Mouse (Mus musculus): ENCODE results near the gene B430305J03Rik.

Gene B430305J03Rik

DNA sequence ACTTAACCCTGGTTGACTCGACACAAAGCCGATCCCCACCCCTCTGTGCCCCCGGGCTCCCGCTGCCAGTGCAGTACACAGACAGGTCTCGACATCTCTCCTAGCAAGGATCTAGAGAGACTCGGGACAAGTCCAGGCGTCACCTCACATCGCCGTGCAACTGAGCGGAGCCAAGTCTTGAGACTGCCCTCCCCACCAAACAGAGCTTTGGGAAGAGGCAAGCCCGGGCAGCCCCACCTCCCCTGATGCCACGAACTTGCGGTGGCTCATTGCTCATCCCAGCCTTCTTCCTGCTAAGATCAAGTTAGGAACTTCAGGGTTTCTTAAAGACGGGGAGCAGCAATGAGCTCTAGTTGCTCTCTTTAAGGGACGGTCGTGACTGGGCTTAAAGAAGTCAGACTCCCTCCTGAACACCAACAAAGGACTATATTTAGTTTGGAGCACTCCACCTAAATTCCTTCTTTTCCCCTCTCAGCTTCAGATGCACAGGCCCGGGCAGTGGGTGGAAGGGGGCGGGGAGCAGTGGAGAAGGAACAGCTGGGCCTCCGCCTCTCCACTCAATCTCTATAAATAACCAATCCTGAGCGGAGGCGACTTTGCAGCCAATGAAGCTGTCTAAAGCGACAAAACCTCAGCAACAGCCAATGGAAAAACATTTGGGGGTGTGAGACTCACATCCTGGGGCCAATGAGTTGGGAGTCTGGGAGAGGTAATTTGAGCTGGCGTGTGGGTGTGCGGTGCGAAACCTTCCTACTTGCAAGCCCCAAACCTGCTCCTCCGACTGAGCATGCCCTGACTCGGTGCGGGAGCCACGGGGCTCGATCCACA, 2.4 kb downstream of the B430305J03Rik start:
- TF ChIP-seq GATA4 (IDR thresholded peaks at IDR 0.05; ENCODE audit: insufficient replicate concordance, low read length): no peak

DNA sequence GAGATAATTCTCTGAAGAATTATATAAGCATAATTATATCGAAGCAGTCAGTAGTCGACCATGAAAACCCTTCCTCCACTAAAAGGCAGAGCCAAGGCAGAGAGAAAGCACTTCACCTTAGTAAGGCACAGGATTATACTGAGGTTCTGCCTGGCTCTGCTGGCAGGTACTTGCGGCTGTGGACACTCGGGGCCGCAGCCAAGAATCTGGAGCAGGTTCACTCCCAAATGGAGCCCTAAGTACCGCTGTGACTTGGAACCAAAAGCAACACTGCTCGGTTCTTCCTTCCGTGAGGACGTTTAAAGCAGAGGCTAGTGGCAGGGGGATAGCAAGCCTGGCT, 3.0 kb downstream of the B430305J03Rik start:
- TF ChIP-seq GATA4 (IDR thresholded peaks at IDR 0.05; ENCODE audit: insufficient replicate concordance, low read length): no peak

DNA sequence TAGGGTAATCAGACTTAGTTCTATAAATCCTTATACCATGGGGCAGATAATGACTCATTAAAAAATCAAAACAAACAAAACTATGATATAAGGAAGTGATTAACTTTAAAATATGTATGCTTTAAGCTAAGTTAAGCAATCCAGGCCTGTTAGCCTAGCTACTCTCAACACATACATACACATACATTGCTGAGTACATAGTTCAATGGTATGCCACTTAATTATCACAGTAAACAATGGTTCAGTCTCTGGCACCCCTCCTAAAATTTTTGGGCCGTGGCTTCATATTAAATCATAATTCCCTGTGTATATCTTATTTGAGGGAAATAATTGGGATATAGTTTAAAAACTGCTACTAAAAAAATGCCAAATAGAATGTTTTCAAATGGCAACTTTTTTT, 4.4 kb downstream of the B430305J03Rik start, which contains the start of gene Rap2b:
Rap2b (plus strand) TSS at position 301 of the 400 bp plus-strand sequence.
- TF ChIP-seq GATA4 (IDR thresholded peaks at IDR 0.05; ENCODE audit: insufficient replicate concordance, low read length): no peak

DNA sequence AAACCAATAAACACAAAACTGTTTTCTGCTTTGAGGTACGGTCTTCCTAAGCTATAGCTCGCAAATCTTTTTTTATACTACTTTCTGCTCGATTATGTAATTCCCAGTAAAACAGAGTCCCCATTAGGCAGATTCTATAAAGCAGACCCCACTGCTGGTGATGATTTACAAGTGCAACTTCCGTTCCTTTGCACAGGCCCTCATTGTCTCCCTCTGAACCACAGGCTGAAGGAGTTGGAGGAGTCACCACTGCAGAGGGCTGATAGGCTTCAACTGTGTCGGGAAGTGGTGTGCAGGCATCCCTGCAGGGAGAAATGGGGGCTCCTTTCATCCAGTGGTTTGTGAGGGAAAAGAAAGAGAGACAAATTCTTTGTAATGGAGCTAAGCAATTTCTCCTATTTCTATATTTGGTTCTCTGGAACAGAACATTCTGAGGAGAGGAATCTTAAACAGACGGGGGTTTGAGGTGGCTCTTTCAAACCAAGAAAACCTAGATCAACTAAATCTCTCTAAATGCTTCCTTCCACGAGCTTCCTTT, 6.9 kb downstream of the B430305J03Rik start:
- TF ChIP-seq GATA4 (IDR thresholded peaks at IDR 0.05; ENCODE audit: insufficient replicate concordance, low read length): no peak

DNA sequence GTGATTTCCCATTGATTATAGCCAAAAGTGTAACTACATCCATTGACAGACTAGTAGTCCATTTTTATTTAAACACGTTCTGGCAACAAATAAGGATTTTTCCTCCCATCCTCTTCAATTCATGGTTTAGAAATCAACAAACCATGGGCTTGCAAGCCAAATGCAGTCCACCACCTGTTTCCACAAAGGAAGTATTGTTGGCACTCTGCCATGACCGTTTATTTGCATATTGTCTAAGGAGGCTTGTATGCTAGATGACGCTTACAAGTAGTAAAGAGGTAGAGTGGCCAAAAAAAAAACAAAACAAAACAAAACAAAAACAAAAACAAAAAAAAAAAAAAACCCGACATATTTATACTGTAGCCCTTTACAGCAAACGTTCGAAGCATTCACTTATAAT, 7.6 kb downstream of the B430305J03Rik start:
- TF ChIP-seq GATA4 (IDR thresholded peaks at IDR 0.05; ENCODE audit: insufficient replicate concordance, low read length): no peak

DNA sequence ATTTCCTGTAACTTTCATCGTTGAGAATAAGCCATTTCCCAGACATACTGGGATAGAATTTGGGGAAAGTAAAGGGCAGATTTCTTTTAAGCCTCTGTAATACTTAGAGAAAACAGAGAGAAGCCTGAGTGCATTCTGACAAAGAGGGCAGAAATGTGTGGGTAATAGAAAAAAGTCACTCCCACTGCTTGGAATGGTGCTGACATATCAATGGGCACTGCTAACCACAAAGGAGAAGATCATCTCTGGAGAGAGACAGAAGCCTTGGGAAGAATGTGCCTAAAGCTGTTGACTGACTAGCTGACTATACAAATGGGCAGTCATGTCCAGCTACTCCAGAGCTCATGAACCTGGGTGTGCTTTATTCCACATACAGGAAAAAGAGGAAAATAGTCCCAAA, 10.3 kb downstream of the B430305J03Rik start:
- no peak for TF ChIP-seq GATA4 (IDR thresholded peaks at IDR 0.05; ENCODE audit: insufficient replicate concordance, low read length)

DNA sequence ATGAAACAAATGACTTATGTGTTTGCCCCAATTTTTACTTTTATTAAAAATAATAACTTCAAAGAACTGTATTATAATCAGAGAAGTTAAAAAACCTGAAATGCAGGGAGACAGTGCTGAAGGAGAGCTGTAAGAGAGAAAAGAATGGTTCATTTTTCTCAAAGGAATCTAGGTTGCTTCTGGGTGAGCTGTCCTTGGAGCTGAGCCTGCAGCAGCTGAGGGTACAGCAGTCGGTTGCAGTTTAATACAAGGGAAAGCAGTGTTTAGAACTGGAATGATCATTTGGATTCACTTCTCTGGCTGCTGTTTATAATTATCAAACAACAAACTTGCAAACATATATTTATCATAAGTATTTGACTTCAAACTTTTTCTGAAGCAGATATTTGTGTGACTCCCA, 16.3 kb downstream of the B430305J03Rik start:
- TF ChIP-seq GATA4 (IDR thresholded peaks at IDR 0.05; ENCODE audit: insufficient replicate concordance, low read length): no peak

DNA sequence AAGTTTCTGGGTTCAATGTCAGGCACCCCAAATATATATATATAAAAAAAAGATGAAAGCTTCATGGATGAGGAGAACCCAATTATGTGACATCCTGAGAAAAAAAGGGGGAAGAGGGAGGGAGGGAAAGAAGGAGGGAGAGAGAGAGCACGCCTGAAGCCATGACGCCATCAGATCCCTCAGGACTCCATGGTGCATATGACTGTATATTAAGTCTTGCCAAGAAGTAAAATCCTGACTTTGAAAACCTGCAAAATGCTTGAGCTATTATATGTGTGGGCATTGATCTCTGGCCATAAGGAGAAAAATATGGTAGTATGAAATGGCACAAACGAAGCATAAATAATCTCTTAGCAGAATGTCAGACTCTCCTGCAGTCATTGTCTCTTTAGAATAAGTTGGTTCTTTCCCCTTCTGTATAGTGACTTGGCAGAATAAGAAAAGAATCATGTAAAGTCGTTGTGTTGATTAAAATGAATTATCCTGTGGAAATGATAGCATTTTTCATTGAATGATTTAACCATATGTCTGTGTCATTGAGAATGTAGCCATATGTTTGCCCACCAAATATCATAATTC, 17.6 kb downstream of the B430305J03Rik start:
- no peak for TF ChIP-seq GATA4 (IDR thresholded peaks at IDR 0.05; ENCODE audit: insufficient replicate concordance, low read length)

DNA sequence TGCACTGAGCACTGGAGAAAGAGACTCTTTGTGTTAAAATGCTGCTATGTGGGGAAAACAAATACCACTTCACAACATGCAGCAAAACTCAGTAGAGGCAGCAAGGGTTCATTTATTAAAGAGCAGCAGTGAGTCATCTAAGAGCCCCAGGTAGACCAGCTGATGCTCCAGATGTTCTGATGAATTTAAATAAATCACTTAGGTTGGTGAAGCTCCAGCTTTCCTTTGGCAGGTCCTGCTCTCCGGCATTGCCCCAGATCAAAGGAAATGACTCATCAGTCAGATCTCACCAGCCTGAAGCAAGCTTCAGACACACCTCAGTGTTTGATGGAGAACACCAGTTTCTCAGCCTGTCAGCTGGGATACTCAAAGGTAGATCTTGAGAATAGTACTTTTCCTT, 20.1 kb downstream of the B430305J03Rik start:
- TF ChIP-seq GATA4 (IDR thresholded peaks at IDR 0.05; ENCODE audit: insufficient replicate concordance, low read length): no peak

DNA sequence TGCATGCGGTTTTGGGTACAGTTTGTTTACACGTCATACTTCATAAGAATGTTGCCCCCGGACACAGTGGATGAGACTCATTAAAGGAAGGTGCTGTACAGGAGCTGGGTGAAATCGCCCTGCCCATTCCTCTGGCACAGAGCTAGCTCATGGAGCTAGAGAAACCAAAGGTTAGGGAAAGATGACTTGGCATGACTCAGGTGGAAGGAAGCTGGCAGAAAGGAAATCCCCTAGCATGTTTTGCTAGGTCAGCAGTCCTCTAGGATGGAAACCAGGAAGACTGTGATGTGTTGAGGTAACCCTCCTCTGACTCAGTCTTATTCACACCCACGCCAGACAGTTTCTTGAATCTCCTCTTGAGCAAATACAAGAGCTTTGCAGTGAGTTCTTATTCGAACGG, 21.7 kb downstream of the B430305J03Rik start:
- no peak for TF ChIP-seq GATA4 (IDR thresholded peaks at IDR 0.05; ENCODE audit: insufficient replicate concordance, low read length)

DNA sequence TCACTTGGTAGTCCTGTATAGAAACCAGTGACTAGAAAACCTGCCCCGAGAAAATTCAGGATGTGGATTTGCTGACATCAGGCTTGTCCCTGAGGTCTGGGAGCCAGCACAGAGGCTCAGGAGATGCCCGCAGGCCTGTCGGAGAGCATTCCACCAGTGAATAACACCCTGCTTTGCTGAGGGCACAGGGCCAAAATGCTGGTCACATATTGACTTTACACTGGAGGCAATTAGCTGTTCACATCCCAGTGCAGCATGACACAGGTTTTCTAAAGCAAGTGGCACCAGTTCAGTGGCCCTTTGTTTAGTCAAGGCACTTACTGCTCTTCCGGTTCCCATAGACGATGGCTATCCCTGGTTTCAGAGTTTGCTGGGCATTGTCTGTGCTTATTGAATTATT, 25.4 kb downstream of the B430305J03Rik start:
- TF ChIP-seq GATA4 (IDR thresholded peaks at IDR 0.05; ENCODE audit: insufficient replicate concordance, low read length): no peak

DNA sequence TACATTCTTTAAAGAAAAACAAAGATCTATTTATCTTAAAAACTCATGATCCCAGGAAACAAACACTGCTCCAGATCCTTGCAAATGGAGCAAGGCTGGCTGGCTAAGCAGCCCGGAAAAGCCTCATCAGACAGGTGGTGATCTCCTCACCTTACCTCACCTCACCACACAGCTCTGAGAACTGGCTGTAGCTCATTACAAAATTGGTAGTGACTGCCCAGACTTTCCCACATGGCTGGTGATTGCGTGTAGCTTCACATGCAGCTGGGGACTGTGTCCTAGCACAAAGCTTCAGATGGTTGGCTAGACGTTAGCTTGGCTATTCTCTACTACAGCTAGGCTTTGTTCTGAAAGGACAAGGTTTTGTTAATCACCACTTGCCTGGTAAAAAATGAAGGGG, 28.5 kb downstream of the B430305J03Rik start:
- TF ChIP-seq GATA4 (IDR thresholded peaks at IDR 0.05; ENCODE audit: insufficient replicate concordance, low read length): no peak

DNA sequence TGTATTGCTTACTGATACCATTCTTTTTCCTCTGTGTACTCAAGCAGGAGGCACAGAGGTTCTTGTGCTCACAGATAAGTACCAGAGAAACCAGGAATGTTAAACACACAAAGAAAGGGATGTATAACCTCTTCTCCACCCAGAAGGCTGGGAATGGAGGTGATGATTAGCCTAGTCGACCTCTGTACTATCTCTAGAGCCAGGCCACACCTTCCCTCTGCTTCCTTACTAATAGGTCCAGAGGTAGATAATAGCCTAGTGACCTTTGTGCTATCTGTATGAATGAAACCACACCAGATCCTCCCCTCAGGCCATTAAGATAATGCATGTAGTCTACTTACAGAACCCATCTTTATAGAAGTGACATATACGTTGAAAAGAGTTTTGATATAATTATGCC, 29.5 kb downstream of the B430305J03Rik start:
- no peak for TF ChIP-seq GATA4 (IDR thresholded peaks at IDR 0.05; ENCODE audit: insufficient replicate concordance, low read length)

DNA sequence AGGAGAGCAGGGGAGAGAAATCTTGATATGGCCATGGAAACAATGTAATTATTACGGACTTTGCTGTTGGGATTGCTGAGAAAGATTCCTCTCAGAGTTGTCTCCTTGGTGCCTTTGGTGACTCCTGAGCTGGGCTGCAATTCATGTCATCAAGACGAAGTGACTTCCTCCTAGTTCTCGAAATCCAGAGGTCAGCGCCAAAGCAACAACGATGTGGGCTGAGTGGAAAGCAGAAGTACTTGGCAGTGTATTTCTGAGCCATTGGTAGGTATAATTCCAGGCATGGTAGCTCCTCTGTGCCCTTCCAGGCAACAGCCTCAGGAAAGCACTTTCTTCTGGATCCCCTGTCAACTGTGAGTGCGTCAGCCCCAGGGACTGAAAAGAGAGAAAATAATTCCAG, 44.1 kb downstream of the B430305J03Rik start:
- TF ChIP-seq GATA4 (IDR thresholded peaks at IDR 0.05; ENCODE audit: insufficient replicate concordance, low read length): no peak

DNA sequence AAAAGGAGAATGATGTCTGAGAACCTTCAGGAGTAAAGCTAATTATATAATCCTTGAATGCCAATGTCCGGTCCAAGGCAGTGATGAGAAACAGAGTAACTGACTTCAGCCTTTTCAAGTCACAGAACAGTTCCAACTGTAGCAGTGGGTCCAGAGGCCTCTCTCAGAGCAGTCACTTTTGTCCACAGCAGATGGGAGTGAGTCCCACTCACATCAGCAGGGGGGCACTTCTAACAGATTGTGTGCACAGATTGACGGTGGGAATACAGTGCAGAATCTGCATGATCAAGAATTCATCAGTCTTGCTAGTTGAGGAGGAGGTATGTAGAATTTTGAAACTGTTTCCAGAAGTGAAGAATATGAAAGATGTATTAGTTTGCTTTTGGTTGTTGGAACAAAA, 45.7 kb downstream of the B430305J03Rik start:
- TF ChIP-seq GATA4 (IDR thresholded peaks at IDR 0.05; ENCODE audit: insufficient replicate concordance, low read length): no peak

DNA sequence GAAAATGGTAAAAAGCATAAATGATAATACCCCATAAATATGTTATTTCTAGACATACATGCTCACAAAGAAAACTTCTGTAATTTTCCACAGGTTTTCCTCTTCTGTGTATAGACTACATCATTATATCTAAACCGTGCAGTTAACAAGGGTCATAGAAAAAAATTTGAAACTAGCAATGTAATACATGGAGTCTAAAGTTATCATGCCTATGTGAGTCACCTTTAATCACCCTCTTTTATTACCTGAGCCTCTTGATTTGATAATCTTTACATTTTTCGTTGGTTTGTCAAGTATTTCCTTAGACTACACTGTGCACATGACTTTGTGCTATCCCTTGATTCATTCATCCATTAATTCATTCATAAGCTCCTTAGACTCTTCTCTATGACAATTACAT, 50.7 kb downstream of the B430305J03Rik start:
- TF ChIP-seq GATA4 (IDR thresholded peaks at IDR 0.05; ENCODE audit: insufficient replicate concordance, low read length): no peak

Data from liver, adult (tissue).